18 mouse cellular contexts compared by ENCODE assay signal in the genomic region with DNA sequence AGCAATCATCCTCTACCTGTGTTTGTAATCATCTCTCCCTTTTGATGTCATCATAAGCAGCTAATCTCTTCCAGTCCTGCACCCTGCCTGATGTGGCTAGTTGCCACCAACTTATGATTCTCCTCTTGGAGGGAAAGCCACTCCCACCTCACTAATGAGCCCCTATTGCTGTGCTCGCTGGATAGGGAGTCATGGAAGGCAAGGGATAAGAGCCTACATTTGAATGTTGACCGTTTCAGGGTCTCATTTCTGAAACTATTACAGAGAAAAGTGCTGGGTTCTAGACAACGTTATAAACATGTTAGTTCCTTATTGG.
DNase-seq lines count a peak whose midpoint lies in the region; ATAC-seq and TF ChIP-seq lines count a peak whose summit lies in the region.
"Had no signal": no experiment of that assay in that cellular context is flagged by ENCODE, and none has a peak within 500 bp of the region (broad histone marks: within the 10 kb centered on the region; RNA-seq: fewer than 3 reads in every experiment).

No protein-coding gene starts in this region.

- no peak overlapping the region for H3K4me3 ChIP-seq in heart, embryonic 10.5 days
- H3K4me3 ChIP-seq in lung, embryonic 15.5 days = no peak overlapping the region
- H3K4me3 ChIP-seq in limb, embryonic 13.5 days = no peak overlapping the region
- no peak overlapping the region for H3K4me3 ChIP-seq in stomach, postnatal 0 days (ENCODE audit: low read depth, low read length)
- H3K4me3 ChIP-seq: embryonic facial prominence, embryonic 13.5 days; hindbrain, embryonic 10.5 days; kidney, embryonic 15.5 days; liver, embryonic 13.5 days; megakaryocyte, embryonic 14.5 days; midbrain, embryonic 13.5 days had no signal

- no peak overlapping the region for H3K4me2 ChIP-seq in lung, embryonic 15.5 days
- H3K4me2 ChIP-seq in limb, embryonic 13.5 days (replicated peaks) = no peak overlapping the region
- H3K4me2 ChIP-seq in stomach, postnatal 0 days (replicated peaks; ENCODE audit: low read depth) = no peak overlapping the region
- H3K4me2 ChIP-seq: embryonic facial prominence, embryonic 13.5 days; kidney, embryonic 15.5 days; liver, embryonic 13.5 days; midbrain, embryonic 13.5 days had no signal

- H3K36me3 ChIP-seq in heart, embryonic 10.5 days = no peaks in the 10 kb centered on the region
- no peaks in the 10 kb centered on the region for H3K36me3 ChIP-seq in lung, embryonic 15.5 days
- H3K36me3 ChIP-seq in limb, embryonic 13.5 days = no peaks in the 10 kb centered on the region
- no peaks in the 10 kb centered on the region for H3K36me3 ChIP-seq in stomach, postnatal 0 days (ENCODE audit: control insufficient read depth, insufficient read depth, low read length)
- H3K36me3 ChIP-seq: embryonic facial prominence, embryonic 13.5 days; hindbrain, embryonic 10.5 days; kidney, embryonic 15.5 days; liver, embryonic 13.5 days; midbrain, embryonic 13.5 days had no signal

- no peaks in the 10 kb centered on the region for H3K9me3 ChIP-seq in heart, embryonic 10.5 days
- no peaks in the 10 kb centered on the region for H3K9me3 ChIP-seq in lung, embryonic 15.5 days
- no peaks in the 10 kb centered on the region for H3K9me3 ChIP-seq in limb, embryonic 13.5 days
- H3K9me3 ChIP-seq in stomach, postnatal 0 days (ENCODE audit: control insufficient read depth, low read length) = no peaks in the 10 kb centered on the region
- H3K9me3 ChIP-seq: embryonic facial prominence, embryonic 13.5 days; hindbrain, embryonic 10.5 days; kidney, embryonic 15.5 days; liver, embryonic 13.5 days; midbrain, embryonic 13.5 days had no signal

- 67% methylated on average over 3 of the region's 3 CpGs for WGBS in heart, embryonic 10.5 days
- 58% methylated on average over 3 of the region's 3 CpGs for WGBS in lung, embryonic 15.5 days
- 44% methylated on average over 3 of the region's 3 CpGs for WGBS in limb, embryonic 13.5 days
- 65% methylated on average over 3 of the region's 3 CpGs for WGBS in stomach, postnatal 0 days

- no peak overlapping the region for H3K9ac ChIP-seq in lung, embryonic 15.5 days
- H3K9ac ChIP-seq in limb, embryonic 13.5 days = no peak overlapping the region
- H3K9ac ChIP-seq in stomach, postnatal 0 days (ENCODE audit: low read length) = no peak overlapping the region
- H3K9ac ChIP-seq: embryonic facial prominence, embryonic 13.5 days; kidney, embryonic 15.5 days; liver, embryonic 13.5 days; midbrain, embryonic 13.5 days had no signal

- TF ChIP-seq CTCF in stomach, postnatal 0 days (IDR thresholded peaks at IDR 0.05; ENCODE audit: low read depth) = no peak

- peak; percentile 33; the same call in 1 of the 2 replicates for ATAC-seq in lung, embryonic 15.5 days (ENCODE audit: borderline replicate concordance, extremely low read depth, low FRiP score, low TSS enrichment)
- 0 out of 2 replicates have a peak, but pooled peaks have one; percentile 13 for ATAC-seq in limb, embryonic 13.5 days (ENCODE audit: low FRiP score, low read depth)
- ATAC-seq in stomach, postnatal 0 days (ENCODE audit: low FRiP score, low TSS enrichment) = no peak
- ATAC-seq: midbrain, embryonic 13.5 days had no signal

- DNase-seq in heart, adult 11 months = peak; percentile 92
- no peak for DNase-seq in heart, embryonic 10.5 days (ENCODE audit: low spot score)
- no peak for DNase-seq in lung, postnatal 36 days
- no peak for DNase-seq in stomach, postnatal 0 days (ENCODE audit: low spot score)
- DNase-seq in layer of hippocampus, adult 9-11 months = no peak
- DNase-seq: adrenal gland, postnatal 36 days; cerebellum, adult 9-11 months; gastrocnemius, postnatal 10 days; kidney, adult 11 months; left cerebral cortex, postnatal 4 days; liver, embryonic 13.5 days had no signal

- no peak for TF ChIP-seq EP300 in stomach, postnatal 0 days (optimal IDR thresholded peaks at IDR 0.05)

- H3K27me3 ChIP-seq in heart, embryonic 10.5 days (ENCODE audit: insufficient read depth, poor library complexity, severe bottlenecking) = no peaks in the 10 kb centered on the region
- no peaks in the 10 kb centered on the region for H3K27me3 ChIP-seq in lung, embryonic 15.5 days
- no peaks in the 10 kb centered on the region for H3K27me3 ChIP-seq in limb, embryonic 13.5 days
- no peaks in the 10 kb centered on the region for H3K27me3 ChIP-seq in stomach, postnatal 0 days (ENCODE audit: control insufficient read depth, insufficient read depth, low read length)
- H3K27me3 ChIP-seq: embryonic facial prominence, embryonic 13.5 days; kidney, embryonic 15.5 days; liver, embryonic 13.5 days; megakaryocyte, embryonic 14.5 days; midbrain, embryonic 13.5 days had no signal

- no peak overlapping the region for H3K27ac ChIP-seq in heart, embryonic 10.5 days
- peak overlapping the region; percentile 79 for H3K27ac ChIP-seq in lung, embryonic 15.5 days
- peak overlapping the region; percentile 78 for H3K27ac ChIP-seq in limb, embryonic 13.5 days
- H3K27ac ChIP-seq in stomach, postnatal 0 days (replicated peaks) = peak overlapping the region; percentile 54
- H3K27ac ChIP-seq: hindbrain, embryonic 10.5 days; kidney, embryonic 15.5 days; liver, embryonic 13.5 days; midbrain, embryonic 13.5 days had no signal

- peaks cover 18% of the 10 kb centered on the region for H3K4me1 ChIP-seq in heart, embryonic 10.5 days
- peaks cover 22% of the 10 kb centered on the region for H3K4me1 ChIP-seq in lung, embryonic 15.5 days
- peaks cover 39% of the 10 kb centered on the region for H3K4me1 ChIP-seq in limb, embryonic 13.5 days
- peaks cover 8% of the 10 kb centered on the region for H3K4me1 ChIP-seq in stomach, postnatal 0 days (replicated peaks; ENCODE audit: control insufficient read depth, insufficient read depth)
- H3K4me1 ChIP-seq: kidney, embryonic 15.5 days; megakaryocyte, embryonic 14.5 days; midbrain, embryonic 13.5 days had no signal
